Mouse (Mus musculus) stomach, postnatal 0 days (tissue): ENCODE data around the gene Gpr155. TPM values are rescaled to one million over a fixed set of nuclear protein-coding genes. Genes with fewer than 3 reads are reported as not detected.

Experiments used
- ATAC-seq: fragments of 200-750 bp; cut with Nextera tagmentation; 2 replicates; pipeline ENCODE4 v1.8.0; 2017; ENCODE audit not compliant: low FRiP score, low TSS enrichment
- DNase-seq: peaks from one replicate; pipeline ENCODE4 v3.0.0-alpha.2; 2016; ENCODE audit warnings: low spot score
- H3K27ac ChIP-seq: fragments of 300-500 bp; sonication (generic); replicated peaks from 2 replicates; pipeline ENCODE4 v1.5.1; 2014; ENCODE audit warnings: mild to moderate bottlenecking, control low read depth
- H3K27me3 ChIP-seq: fragments of 300-500 bp; sonication (generic); 2 replicates; pipeline ENCODE4 v1.6.1; 2014; ENCODE audit warnings: low read length; ENCODE audit not compliant: control insufficient read depth, insufficient read depth
- H3K36me3 ChIP-seq: fragments of 300-500 bp; sonication (generic); 2 replicates; pipeline ENCODE4 v1.6.1; 2014; ENCODE audit warnings: low read length, mixed read lengths; ENCODE audit not compliant: control insufficient read depth, insufficient read depth
- H3K4me1 ChIP-seq: fragments of 300-500 bp; sonication (generic); replicated peaks from 2 replicates; pipeline ENCODE4 v1.6.1; 2014; ENCODE audit warnings: antibody characterized with exemption; ENCODE audit not compliant: control insufficient read depth, insufficient read depth
- H3K4me2 ChIP-seq: fragments of 300-500 bp; sonication (generic); replicated peaks from 2 replicates; pipeline ENCODE4 v1.6.1; 2014; ENCODE audit warnings: low read depth, mild to moderate bottlenecking, control low read depth, moderate library complexity
- H3K4me3 ChIP-seq: fragments of 300-500 bp; sonication (generic); 2 replicates; pipeline ENCODE4 v1.5.1; 2014; ENCODE audit warnings: low read depth, low read length, control low read depth
- H3K9ac ChIP-seq: fragments of 300-500 bp; sonication (generic); 2 replicates; pipeline ENCODE4 v1.6.1; 2014; ENCODE audit warnings: mild to moderate bottlenecking, low read length, control low read depth, mixed read lengths
- H3K9me3 ChIP-seq: fragments of 300-500 bp; sonication (generic); 2 replicates; pipeline ENCODE4 v1.6.1; 2016; ENCODE audit warnings: low read length; ENCODE audit not compliant: control insufficient read depth
- CTCF ChIP-seq: IDR thresholded peaks from 2 replicates; pipeline ENCODE4 v1.5.1; 2016; ENCODE audit warnings: antibody characterized with exemption, low read depth, mild to moderate bottlenecking, moderate library complexity
- EP300 ChIP-seq: optimal IDR thresholded peaks from 2 replicates; pipeline ENCODE3; 2016; ENCODE audit warnings: antibody characterized with exemption
- WGBS: fragments of 180-500 bp; shearing (Covaris S2); extraction: QIAGEN DNeasy Blood & Tissue Kit; methylation state at CpG from one replicate; pipeline ENCODE4 v1.1.7; 2014; 5-methylcytosine and 5-hydroxymethylcytosine counted together
- polyA plus RNA-seq: library from polyadenylated mRNA; unstranded; fragments of >200 nt; fragmentation: Nextera tagmentation; extraction: Ambion mirVana; gene quantifications from 2 replicates; pipeline ENCODE4 v1.2.1, GENCODE M21; 2015

The Gpr155 gene
- polyA plus RNA-seq, 1 experiment from 2014 or later, result 11.8 TPM

DNA sequence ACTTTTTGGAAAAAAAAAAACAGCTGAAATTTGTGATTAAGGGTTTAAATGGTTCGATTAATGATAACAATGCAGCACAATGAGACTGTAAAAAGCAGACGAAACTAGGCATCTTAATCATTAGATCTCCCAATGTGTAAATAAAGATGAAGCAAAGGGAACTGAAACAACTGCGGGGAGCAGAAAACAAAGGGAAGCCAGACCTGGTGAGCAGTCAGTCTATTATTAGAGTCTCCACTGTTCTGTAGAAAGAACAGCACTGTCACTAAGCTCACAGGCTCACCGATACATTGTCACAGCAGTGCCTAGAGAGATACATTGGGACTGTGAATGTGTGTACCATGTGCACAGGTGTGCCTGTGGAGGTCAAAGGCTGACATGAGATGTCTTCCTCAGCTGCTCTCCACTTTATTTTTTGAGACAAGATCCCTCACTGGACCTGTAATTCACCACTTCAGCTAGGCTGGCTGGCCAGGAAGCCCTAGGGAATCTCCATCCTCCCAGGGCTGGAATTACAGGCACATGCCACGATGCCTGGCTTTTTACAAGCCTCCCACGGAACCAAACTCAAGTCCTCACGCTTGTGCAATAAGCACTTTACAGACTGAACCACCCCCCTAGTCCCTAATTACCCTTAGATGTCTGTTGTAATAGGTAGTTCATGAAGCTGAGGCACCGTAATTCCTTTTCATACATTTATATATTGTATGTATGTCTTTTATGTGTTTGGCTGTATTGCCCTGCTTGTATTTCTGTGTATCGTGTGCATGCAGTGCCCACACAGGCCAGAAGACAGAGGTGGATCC lies 14.6 kb downstream of the Gpr155 start:
- Histone ChIP-seq H3K27ac (no peak overlapping the region), H3K4me3 (no peak overlapping the region), H3K27me3 (no peaks in the 10 kb centered on the region), H3K4me1 (no peaks in the 10 kb centered on the region), H3K36me3 (no peaks in the 10 kb centered on the region), H3K9ac (no peak overlapping the region), H3K9me3 (no peaks in the 10 kb centered on the region), H3K4me2 (no peak overlapping the region)
- no peak for TF ChIP-seq EP300
- TF ChIP-seq CTCF, result no peak
- 69% methylated on average over 9 of the region's 9 CpGs for WGBS
- no peak for ATAC-seq
- no peak for DNase-seq

DNA sequence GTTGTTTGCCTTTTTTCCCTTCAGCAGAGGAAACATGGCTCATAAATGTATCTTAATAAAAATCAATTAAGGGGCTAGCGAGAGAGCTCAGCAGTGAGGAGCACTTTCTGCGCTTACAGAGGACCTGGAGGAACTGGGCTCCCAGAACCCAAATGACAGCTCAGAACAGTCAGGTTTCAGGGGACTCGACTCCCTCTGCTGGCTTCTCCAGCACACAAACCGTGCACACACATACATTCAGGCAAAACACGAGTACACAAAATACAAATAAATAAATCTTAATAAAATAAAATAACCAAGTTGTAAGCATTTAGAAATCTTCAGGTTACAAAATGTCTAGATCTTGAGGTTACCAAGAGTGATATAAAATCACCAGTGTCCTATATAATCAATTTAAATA lies 22.9 kb downstream of the Gpr155 start:
- Histone ChIP-seq H3K4me3 (no peak overlapping the region), H3K9ac (no peak overlapping the region), H3K27me3 (no peaks in the 10 kb centered on the region), H3K4me2 (no peak overlapping the region), H3K9me3 (no peaks in the 10 kb centered on the region), H3K27ac (no peak overlapping the region), H3K36me3 (no peaks in the 10 kb centered on the region), H3K4me1 (no peaks in the 10 kb centered on the region)
- 80% methylated on average over 5 of the region's 5 CpGs for WGBS
- ATAC-seq (no peak), DNase-seq (no peak)
- no peak for TF ChIP-seq EP300
- peak; percentile 39 for TF ChIP-seq CTCF

DNA sequence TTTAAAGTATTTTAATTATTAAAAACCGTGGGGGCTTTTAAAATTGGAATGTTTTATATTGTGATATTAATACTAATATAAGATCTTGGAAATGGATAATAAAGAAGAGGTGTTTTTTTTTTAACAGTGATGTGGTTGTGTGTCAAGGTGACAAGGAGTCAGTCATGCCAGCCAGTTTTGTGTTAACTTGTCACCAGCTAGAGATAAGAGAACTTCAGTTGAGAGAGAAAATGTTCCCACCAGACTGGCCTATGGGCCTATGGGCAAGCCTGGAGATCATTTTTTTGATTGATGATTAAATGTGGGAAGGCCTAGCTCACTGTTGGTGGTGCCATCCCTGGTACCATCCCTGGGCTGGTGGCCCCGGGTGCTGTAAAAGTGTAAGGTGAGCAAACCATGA lies 25.8 kb downstream of the Gpr155 start:
- Histone ChIP-seq H3K9ac (no peak overlapping the region), H3K27ac (no peak overlapping the region), H3K27me3 (no peaks in the 10 kb centered on the region), H3K4me3 (no peak overlapping the region), H3K36me3 (no peaks in the 10 kb centered on the region), H3K4me1 (no peaks in the 10 kb centered on the region), H3K4me2 (no peak overlapping the region), H3K9me3 (no peaks in the 10 kb centered on the region)
- no peak for ATAC-seq
- WGBS, result 88% methylated on average over 2 of the region's 2 CpGs
- no peak for DNase-seq
- TF ChIP-seq EP300, result no peak
- no peak for TF ChIP-seq CTCF

DNA sequence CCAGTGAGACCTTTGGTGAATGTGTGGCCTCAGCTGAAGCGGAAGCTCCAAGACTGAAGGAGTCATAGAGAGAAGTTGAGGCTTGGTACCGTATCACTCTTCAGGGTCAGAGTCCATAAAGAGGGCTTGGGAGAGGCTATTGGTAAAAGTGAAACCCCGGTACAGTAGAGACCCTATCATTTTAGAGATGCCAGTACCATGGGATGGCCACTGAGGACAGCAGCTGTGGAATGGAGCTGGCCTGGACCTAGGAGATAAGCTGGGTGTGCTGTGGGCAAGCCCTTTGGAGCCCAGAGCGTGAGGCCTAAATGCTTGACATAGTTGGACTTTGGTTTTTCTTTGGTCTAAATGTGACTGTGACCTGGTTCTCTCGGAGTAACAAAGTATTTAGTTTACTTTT lies 26.4 kb downstream of the Gpr155 start:
- WGBS, result 89% methylated on average over 5 of the region's 5 CpGs
- no peak for TF ChIP-seq CTCF
- no peak for TF ChIP-seq EP300
- Histone ChIP-seq H3K4me1 (no peaks in the 10 kb centered on the region), H3K36me3 (no peaks in the 10 kb centered on the region), H3K9ac (no peak overlapping the region), H3K27ac (no peak overlapping the region), H3K4me2 (no peak overlapping the region), H3K9me3 (no peaks in the 10 kb centered on the region), H3K4me3 (no peak overlapping the region), H3K27me3 (no peaks in the 10 kb centered on the region)
- no peak for ATAC-seq
- DNase-seq, result no peak

DNA sequence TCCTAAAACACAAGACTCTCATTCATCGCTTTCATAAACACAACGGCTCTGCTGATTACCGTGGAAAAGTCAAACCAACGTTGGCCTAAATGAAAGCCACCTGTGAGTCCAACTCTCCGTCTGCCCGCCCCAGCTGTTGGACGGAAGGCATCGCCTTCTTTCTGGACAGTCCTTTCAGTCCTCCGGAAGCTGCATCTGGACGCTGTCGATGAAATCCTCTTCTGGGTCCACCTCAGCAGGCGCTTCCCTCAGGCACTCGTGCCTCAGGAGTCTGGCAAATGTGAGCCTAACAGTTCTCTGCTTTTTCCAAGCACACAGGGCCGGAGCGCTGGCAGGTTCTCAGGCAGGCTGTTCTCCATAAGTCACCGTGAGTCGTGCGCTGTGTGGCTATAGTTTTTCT lies 29.4 kb downstream of the Gpr155 start:
- TF ChIP-seq CTCF, result no peak
- Histone ChIP-seq H3K4me3 (no peak overlapping the region), H3K9me3 (no peaks in the 10 kb centered on the region), H3K9ac (no peak overlapping the region), H3K27me3 (no peaks in the 10 kb centered on the region), H3K4me2 (peak overlapping the region; percentile 23), H3K27ac (no peak overlapping the region), H3K36me3 (no peaks in the 10 kb centered on the region), H3K4me1 (no peaks in the 10 kb centered on the region)
- ATAC-seq, result no peak
- 53% methylated on average over 18 of the region's 18 CpGs for WGBS
- DNase-seq, result no peak

DNA sequence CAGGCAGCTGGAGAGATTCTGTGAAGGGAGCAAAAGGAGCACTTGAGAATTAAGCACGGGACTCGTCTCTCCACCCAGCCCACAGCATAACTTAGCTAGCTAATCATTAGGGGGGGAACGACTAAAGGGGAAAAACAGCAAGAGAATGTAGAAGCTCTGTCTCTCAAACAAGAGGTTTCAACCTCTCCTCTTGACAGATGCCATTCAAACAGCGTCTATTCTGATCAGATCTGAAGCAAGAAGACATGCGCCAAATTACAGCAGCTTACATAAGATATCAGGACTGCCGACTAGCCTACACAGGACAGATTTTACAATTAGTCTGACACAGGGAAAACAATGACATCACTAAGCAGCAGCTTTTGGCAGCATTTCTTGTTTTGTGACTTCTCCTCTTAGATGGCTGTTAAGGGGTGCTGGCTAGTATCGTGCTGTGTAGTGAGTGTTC lies 34.4 kb downstream of the Gpr155 start:
- no peak for DNase-seq
- TF ChIP-seq CTCF (no peak), EP300 (no peak)
- no peak overlapping the region for H3K4me3 ChIP-seq
- H3K9ac ChIP-seq, result peak overlapping the region; percentile 13; the same call in 1 of the 2 replicates
- 29% methylated on average over 7 of the region's 7 CpGs for WGBS
- ATAC-seq, result 0 out of 2 replicates have a peak, but pooled peaks have one; percentile 42
- no peak overlapping the region for H3K27ac ChIP-seq
- no peaks in the 10 kb centered on the region for H3K9me3 ChIP-seq
- H3K4me1 ChIP-seq, result no peaks in the 10 kb centered on the region
- no peaks in the 10 kb centered on the region for H3K27me3 ChIP-seq
- peak overlapping the region; percentile 17; the same call in 1 of the 2 replicates for H3K4me2 ChIP-seq
- no peaks in the 10 kb centered on the region for H3K36me3 ChIP-seq
